Mouse (Mus musculus): Measurements from ENCODE around the gene Itpr2. TPM values are rescaled to one million over a fixed set of nuclear protein-coding genes. Genes with fewer than 3 reads are reported as not detected.

Itpr2 gene
- polyA plus RNA-seq, 1 experiment, result 22.5 TPM

DNA sequence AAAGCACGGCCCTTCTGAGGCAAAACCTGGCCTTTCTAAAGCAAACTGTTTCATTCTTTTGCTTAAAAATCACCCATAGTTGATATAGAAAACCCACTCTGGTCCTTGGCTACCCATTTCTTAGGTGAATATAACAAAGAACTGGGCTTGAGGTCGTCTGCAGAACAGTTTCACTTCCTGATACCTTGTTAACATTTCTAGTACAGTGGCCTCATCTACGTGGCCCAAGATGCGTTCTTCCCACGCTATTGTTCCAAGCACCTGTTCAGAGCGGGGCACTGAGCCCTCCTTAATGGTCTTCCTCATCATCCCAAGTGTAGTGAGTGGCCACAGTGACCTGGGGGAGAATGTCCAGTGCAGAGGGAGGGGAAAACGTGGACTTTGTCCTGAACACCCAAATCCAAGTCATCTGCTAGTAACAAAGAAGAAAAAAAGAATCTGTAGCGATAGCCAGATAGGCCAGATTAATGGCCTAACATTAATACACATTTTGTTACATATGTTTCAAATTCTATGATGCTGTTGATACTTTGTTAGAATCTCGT, 11.5 kb downstream of the Itpr2 start:
- Histone ChIP-seq H3K4me3 (replicated peaks; ENCODE audit: control insufficient read depth, low read depth, low read length) (no peak overlapping the region), H3K4me1 (ENCODE audit: control insufficient read depth, insufficient read depth, low read length) (no peaks in the 10 kb centered on the region; the same call in 1 of the 2 replicates), H3K27ac (ENCODE audit: control insufficient read depth, insufficient read depth, low read depth, low read length, poor library complexity) (no peak overlapping the region)
- no peak for TF ChIP-seq POLR2A (IDR thresholded peaks at IDR 0.05; ENCODE audit: borderline replicate concordance, control insufficient read depth, low read depth, low read length)
- no peak for TF ChIP-seq CTCF (IDR thresholded peaks at IDR 0.05; ENCODE audit: control insufficient read depth, insufficient read depth, low read length)
- 73% methylated on average over 9 of the region's 9 CpGs for WGBS

DNA sequence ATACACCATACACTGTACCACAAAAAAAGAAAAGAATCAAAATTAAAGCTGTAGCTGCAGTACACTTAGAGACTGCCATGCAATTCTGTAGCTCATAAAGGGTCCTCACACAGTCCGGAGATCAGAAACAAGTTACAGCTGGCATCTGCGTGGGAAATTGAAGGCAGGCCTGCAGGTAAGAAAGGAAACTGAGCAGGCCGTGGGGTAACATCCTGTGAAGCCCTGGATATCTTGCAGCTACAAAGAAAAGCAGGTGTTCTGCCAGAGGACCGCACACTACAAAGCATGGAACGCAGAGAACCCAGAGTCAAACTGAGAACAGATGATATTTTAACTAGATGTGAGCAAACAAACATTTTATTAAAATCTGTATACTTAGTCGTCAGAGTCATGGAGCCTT, 12.2 kb downstream of the Itpr2 start:
- TF ChIP-seq CTCF (IDR thresholded peaks at IDR 0.05; ENCODE audit: control insufficient read depth, insufficient read depth, low read length) (no peak), POLR2A (IDR thresholded peaks at IDR 0.05; ENCODE audit: borderline replicate concordance, control insufficient read depth, low read depth, low read length) (no peak)
- 86% methylated on average over 6 of the region's 6 CpGs for WGBS
- Histone ChIP-seq H3K27ac (ENCODE audit: control insufficient read depth, insufficient read depth, low read depth, low read length, poor library complexity) (no peak overlapping the region), H3K4me3 (replicated peaks; ENCODE audit: control insufficient read depth, low read depth, low read length) (no peak overlapping the region), H3K4me1 (ENCODE audit: control insufficient read depth, insufficient read depth, low read length) (no peaks in the 10 kb centered on the region; the same call in 1 of the 2 replicates)

DNA sequence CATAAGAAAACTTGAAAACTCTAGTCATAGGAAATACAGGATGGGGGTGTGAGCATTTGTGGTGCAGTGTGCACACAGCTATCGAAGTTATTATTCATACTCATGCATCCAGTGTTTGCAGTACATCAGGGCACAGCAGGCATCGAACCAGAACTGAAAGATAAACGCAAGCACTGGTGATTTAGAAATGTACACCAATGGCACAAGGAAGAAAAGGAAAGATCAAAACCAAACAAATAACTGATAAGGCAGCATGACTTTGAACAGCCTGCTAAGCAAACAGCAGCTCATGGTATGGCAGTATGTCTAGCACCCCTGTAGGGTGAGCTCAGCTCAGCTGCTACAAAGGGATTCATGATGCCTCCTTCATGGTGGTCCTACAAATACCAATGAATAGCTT, 13.3 kb downstream of the Itpr2 start:
- TF ChIP-seq POLR2A (IDR thresholded peaks at IDR 0.05; ENCODE audit: borderline replicate concordance, control insufficient read depth, low read depth, low read length) (no peak), CTCF (IDR thresholded peaks at IDR 0.05; ENCODE audit: control insufficient read depth, insufficient read depth, low read length) (no peak)
- no peaks in the 10 kb centered on the region; the same call in 1 of the 2 replicates for H3K4me1 ChIP-seq (ENCODE audit: control insufficient read depth, insufficient read depth, low read length)
- no peak overlapping the region for H3K27ac ChIP-seq (ENCODE audit: control insufficient read depth, insufficient read depth, low read depth, low read length, poor library complexity)
- H3K4me3 ChIP-seq (replicated peaks; ENCODE audit: control insufficient read depth, low read depth, low read length), result no peak overlapping the region
- 65% methylated on average over 3 of the region's 3 CpGs for WGBS

DNA sequence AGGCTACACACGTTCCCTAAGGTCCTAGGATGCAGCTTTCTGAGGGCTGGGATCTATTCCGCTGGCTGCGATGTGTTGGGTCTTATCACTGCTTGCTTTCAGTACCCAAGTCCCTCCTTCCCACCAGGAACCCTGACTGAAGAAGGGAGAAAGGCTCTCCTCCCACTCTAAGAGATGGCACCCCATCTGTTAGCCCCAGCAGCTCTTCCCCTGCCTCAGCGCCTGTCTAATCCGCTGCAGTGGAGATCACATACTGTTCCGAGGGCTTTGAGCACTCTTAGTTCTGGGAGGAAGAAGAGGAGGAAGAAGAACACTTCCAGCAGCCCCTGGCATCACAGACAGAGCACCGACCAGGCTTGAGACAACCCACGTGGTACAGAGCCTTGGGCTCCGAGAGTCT, 14.9 kb downstream of the Itpr2 start:
- Histone ChIP-seq H3K27ac (ENCODE audit: control insufficient read depth, insufficient read depth, low read depth, low read length, poor library complexity) (no peak overlapping the region), H3K4me3 (replicated peaks; ENCODE audit: control insufficient read depth, low read depth, low read length) (no peak overlapping the region), H3K4me1 (ENCODE audit: control insufficient read depth, insufficient read depth, low read length) (no peaks in the 10 kb centered on the region; the same call in 1 of the 2 replicates)
- TF ChIP-seq CTCF (IDR thresholded peaks at IDR 0.05; ENCODE audit: control insufficient read depth, insufficient read depth, low read length) (no peak), POLR2A (IDR thresholded peaks at IDR 0.05; ENCODE audit: borderline replicate concordance, control insufficient read depth, low read depth, low read length) (no peak)
- 83% methylated on average over 9 of the region's 9 CpGs for WGBS

DNA sequence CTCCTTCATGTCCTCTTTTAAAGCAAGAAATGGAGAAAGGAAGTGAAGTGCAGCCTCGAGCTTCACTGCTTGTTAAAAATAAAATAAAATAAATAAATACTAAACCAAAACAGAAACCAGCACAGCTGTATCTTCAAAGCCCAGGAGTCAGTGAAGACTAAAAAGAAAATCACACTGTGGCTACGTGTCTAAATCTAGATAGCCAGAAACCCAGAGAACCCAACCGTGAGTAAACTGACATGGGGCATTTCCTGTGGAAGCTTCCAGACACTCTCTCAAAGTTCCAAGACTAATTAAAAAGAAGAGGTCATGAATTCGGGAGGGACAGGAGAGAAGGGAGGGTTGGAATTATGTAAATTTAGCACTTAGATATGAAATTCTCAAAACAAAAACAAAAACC, 15.9 kb downstream of the Itpr2 start:
- Histone ChIP-seq H3K27ac (ENCODE audit: control insufficient read depth, insufficient read depth, low read depth, low read length, poor library complexity) (no peak overlapping the region), H3K4me3 (replicated peaks; ENCODE audit: control insufficient read depth, low read depth, low read length) (no peak overlapping the region), H3K4me1 (ENCODE audit: control insufficient read depth, insufficient read depth, low read length) (no peaks in the 10 kb centered on the region; the same call in 1 of the 2 replicates)
- WGBS, result 25% methylated on average over 4 of the region's 4 CpGs
- TF ChIP-seq POLR2A (IDR thresholded peaks at IDR 0.05; ENCODE audit: borderline replicate concordance, control insufficient read depth, low read depth, low read length) (no peak), CTCF (IDR thresholded peaks at IDR 0.05; ENCODE audit: control insufficient read depth, insufficient read depth, low read length) (no peak)

DNA sequence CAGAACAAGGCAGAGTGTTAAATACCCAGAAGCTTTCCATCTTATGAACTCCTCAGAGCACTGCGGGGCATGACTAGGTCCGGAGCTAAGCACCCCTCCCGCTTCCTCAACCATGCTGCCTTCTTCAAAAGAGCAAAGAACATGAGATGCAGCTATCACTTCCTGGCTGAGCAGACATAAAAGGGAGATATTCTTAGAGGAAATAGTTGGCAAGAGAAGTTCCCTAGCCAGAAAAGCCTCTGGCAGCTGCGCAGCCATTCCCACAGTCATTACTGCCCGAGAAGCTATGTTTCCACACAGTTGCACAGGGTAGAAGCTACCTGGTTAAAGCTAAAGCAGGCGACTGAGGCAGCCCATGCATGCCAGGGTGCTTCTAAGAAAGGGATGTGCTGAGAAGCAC, 20.6 kb downstream of the Itpr2 start:
- Histone ChIP-seq H3K4me3 (replicated peaks; ENCODE audit: control insufficient read depth, low read depth, low read length) (no peak overlapping the region), H3K27ac (ENCODE audit: control insufficient read depth, insufficient read depth, low read depth, low read length, poor library complexity) (no peak overlapping the region), H3K4me1 (ENCODE audit: control insufficient read depth, insufficient read depth, low read length) (no peaks in the 10 kb centered on the region; the same call in 1 of the 2 replicates)
- no peak for TF ChIP-seq POLR2A (IDR thresholded peaks at IDR 0.05; ENCODE audit: borderline replicate concordance, control insufficient read depth, low read depth, low read length)
- no peak for TF ChIP-seq CTCF (IDR thresholded peaks at IDR 0.05; ENCODE audit: control insufficient read depth, insufficient read depth, low read length)
- WGBS, result 40% methylated on average over 6 of the region's 6 CpGs

DNA sequence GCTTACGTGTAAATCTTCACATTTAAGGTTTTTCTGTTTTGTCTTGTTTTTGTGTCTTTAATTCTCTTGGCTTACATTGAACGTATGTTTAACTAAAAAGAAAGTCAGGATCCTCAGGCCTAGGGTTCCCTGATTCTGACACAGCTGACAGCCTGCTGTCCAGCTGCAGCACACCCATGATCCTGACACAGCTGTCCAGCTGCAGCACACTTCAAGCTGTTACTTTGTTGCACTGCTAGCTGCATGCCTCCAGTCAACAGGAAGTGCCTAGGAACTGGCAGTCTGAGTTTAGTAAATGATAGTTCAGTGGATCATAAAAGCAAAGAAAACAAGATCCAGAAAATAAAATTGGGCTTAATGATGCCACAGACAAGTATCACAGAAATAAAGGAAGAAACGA, 21.1 kb downstream of the Itpr2 start:
- 66% methylated on average over 3 of the region's 3 CpGs for WGBS
- Histone ChIP-seq H3K27ac (ENCODE audit: control insufficient read depth, insufficient read depth, low read depth, low read length, poor library complexity) (no peak overlapping the region), H3K4me3 (replicated peaks; ENCODE audit: control insufficient read depth, low read depth, low read length) (no peak overlapping the region), H3K4me1 (ENCODE audit: control insufficient read depth, insufficient read depth, low read length) (no peaks in the 10 kb centered on the region; the same call in 1 of the 2 replicates)
- TF ChIP-seq POLR2A (IDR thresholded peaks at IDR 0.05; ENCODE audit: borderline replicate concordance, control insufficient read depth, low read depth, low read length) (no peak), CTCF (IDR thresholded peaks at IDR 0.05; ENCODE audit: control insufficient read depth, insufficient read depth, low read length) (no peak)

DNA sequence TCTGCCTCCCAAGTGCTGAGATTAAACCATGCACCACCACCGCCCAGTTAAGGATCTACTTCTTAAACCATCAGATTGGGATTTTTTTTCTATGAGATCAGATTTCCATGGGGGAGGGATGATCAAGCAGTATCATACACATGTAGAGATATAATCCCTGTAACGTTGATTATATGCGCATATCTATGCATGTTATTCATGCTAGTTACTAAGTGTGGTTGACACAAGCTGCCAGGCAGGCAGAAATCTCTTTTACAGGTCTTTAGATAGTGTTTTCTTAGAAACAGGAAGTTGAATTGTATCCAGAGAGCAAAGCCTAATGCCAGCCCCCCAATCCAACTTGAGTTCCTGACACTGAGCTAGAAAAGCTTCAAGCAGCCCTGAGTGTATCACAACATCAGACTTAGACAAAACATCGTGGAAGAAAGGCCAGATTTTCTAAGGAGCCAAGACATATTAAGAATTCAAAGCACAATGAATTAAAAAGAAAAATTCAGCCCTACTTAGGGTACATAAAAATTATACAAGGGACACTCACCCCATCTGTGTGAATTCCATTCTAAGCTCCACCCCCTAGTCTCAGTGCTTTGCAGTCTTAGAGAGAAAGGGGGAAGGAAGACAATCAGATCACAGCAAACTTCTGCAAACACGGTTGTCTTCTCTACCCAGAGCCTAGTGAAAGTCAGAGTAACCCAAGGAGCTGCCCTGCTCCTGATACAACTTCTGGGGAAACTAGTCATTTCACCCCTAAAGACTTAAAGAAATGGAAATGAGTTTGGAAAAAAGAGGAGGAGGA, 22.9 kb downstream of the Itpr2 start:
- 52% methylated on average over 5 of the region's 5 CpGs for WGBS
- no peak overlapping the region for H3K27ac ChIP-seq (ENCODE audit: control insufficient read depth, insufficient read depth, low read depth, low read length, poor library complexity)
- no peak overlapping the region for H3K4me3 ChIP-seq (replicated peaks; ENCODE audit: control insufficient read depth, low read depth, low read length)
- H3K4me1 ChIP-seq (ENCODE audit: control insufficient read depth, insufficient read depth, low read length), result no peaks in the 10 kb centered on the region; the same call in 1 of the 2 replicates
- TF ChIP-seq POLR2A (IDR thresholded peaks at IDR 0.05; ENCODE audit: borderline replicate concordance, control insufficient read depth, low read depth, low read length) (no peak), CTCF (IDR thresholded peaks at IDR 0.05; ENCODE audit: control insufficient read depth, insufficient read depth, low read length) (no peak)

Measured in bone marrow, adult 2 months (tissue).